Mouse (Mus musculus) right cerebral cortex, postnatal 25 days (tissue): Measurements from ENCODE around the gene Olfr1097.
A peak's percentile ranks its signal among the peaks of the same experiment; 100 is the strongest.

Source experiments
- DNase-seq: peaks from one replicate; pipeline ENCODE4 v3.0.0; 2022

The Olfr1097 gene

DNA sequence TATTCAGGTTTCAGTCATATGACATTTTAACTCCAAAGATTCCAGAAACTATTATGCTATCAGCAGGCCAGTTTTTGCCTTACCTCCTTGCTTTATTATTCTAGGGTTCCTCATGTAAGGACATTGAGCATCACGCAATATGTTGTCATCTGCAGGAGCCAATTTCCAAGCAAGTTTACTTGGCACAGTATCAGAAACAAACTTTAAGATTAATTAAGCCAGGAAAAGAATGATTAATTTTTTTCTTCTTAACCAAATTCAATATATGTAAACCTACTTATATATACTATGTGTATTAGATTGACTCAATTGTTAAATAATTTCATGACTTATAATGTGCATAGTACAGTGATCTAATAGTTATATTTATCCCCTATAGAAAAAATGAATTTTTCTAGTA lies at the start of gene Olfr1097:
TSS of gene Olfr1097 (minus strand) at position 101 of the 400 bp plus-strand sequence.
- no peak for DNase-seq

GRCm38 (mm10) chr2:86926557-86926956 lies 34.5 kb upstream of the Olfr1097 start:
- peak; percentile 4 for DNase-seq

DNA sequence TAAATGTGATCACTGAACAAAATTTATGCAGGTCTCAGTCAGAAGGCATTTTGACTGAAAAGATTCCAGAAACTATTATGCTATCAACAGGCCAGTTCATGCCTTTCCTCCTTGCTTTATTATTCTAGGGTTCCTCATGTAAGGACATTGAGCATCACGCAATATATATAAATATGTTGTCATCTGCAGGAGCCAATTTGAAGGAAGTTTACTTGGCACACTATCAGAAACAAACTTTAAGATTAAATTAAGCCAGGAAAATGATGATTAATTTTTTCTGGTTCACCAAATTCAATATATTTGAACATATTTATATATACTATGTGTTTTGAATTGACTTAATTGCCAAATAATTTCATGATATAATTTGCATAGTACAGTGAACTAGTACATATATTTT lies 32.4 kb upstream of the Olfr1097 start, which contains the start of gene Olfr1098:
TSS of gene Olfr1098 (minus strand) at position 101 of the 400 bp plus-strand sequence.
- DNase-seq, result no peak

DNA sequence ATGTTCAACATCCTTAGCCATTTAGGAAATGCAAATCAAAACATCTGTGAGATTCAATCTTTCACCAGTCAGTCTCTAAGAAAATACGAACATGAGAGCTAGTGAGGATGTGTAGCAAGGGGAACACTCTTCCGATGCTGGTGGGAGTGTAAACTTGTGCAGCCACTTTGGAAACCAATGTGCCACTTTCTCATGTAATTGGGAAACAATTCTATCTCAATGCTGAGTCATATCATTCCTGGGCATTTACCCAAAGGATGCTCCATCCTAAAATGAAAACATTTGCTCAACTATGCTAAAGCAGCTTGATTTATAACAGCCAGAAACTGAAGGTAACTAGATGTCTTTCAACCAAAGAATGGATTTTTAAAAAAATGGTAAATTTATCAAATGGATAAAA lies 13.6 kb upstream of the Olfr1097 start:
- DNase-seq, result no peak

DNA sequence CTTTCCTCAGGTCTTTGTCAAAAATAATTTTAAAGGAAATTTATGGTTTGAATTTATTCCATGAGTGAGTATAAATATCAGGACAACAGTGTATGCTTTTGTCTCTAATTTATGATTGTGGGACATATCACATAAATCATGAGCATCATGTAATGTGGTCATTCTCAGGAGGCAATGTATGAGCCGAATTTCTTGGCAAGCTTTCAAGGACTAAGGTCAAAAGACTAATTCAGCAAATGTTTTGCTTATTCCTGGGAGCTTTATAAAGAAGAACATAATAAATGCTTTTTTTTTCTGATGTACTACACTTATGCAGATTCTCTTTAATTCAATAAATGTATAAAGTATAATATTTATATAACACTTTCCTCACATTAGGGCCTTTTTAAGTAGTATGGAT lies 17.3 kb downstream of the Olfr1097 start, which contains the start of gene Gm13723:
TSS of gene Gm13723 (minus strand) at position 101 of the 400 bp plus-strand sequence.
- DNase-seq, result no peak

DNA sequence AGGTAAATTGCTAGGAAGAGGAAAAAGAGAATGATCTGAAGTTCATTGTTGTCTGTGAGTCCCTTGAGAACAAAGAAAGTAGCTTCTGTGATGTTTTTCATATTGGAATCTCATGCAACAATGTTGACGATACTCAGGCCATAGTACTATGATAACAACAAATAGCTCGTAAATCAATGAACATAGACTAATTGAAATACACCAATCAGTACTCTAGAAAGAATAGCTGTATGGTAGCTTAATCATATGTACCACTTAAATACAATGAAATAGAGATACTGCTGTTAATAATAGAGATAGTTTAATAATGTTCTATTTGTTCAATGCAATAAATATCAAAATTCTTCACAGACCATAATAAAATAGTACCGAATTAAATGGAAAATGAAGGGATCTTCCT lies 40.4 kb downstream of the Olfr1097 start, which contains the start of gene Olfr1095:
TSS of gene Olfr1095 (minus strand) at position 101 of the 400 bp plus-strand sequence.
- DNase-seq, result no peak
